Mouse (Mus musculus) kidney, adult 2 months (tissue): ENCODE measurements at regions not wholly inside any gene's neighbourhood (a gene's known extent, or its start where the extent isn't known, plus 50 kb on each side); places are given as distances from the start of the nearest gene placed in this dataset.
A peak's percentile ranks its signal among the peaks of the same experiment; 100 is the strongest.

ENCODE experiments used
- DNase-seq: peaks from one replicate; pipeline ENCODE4 v3.0.0; 2021
- H3K27ac ChIP-seq: fragments of 200-500 bp; 2 replicates; pipeline ENCODE4 v1.5.1; 2012; ENCODE audit warnings: low read depth, low read length, control low read depth, inconsistent platforms; ENCODE audit not compliant: insufficient read depth
- H3K27me3 ChIP-seq: fragments of 200-500 bp; replicated peaks from 2 replicates; pipeline ENCODE4 v1.6.1; 2012; ENCODE audit warnings: mild to moderate bottlenecking, moderate library complexity, low read length, inconsistent platforms; ENCODE audit not compliant: control insufficient read depth, insufficient read depth
- H3K36me3 ChIP-seq: fragments of 200-500 bp; 2 replicates; pipeline ENCODE4 v1.6.1; 2012; ENCODE audit warnings: mild to moderate bottlenecking, moderate library complexity, low read length, inconsistent platforms; ENCODE audit not compliant: control insufficient read depth, insufficient read depth
- H3K4me1 ChIP-seq: fragments of 200-500 bp; 2 replicates; pipeline ENCODE4 v1.6.1; 2011; ENCODE audit warnings: low read length; ENCODE audit not compliant: control insufficient read depth, insufficient read depth
- H3K4me3 ChIP-seq: fragments of 200-500 bp; 2 replicates; pipeline ENCODE4 v1.5.1; 2011; ENCODE audit warnings: mild to moderate bottlenecking, low read depth, low read length, control low read depth; ENCODE audit not compliant: insufficient read depth
- CTCF ChIP-seq: fragments of 200-500 bp; conservative IDR thresholded peaks from 2 replicates; pipeline ENCODE4 v1.5.1; 2011; ENCODE audit warnings: low read depth, mild to moderate bottlenecking, control low read depth, low read length, moderate library complexity, mixed read lengths; ENCODE audit not compliant: insufficient read depth, insufficient read length
- POLR2A ChIP-seq: fragments of 200-500 bp; IDR thresholded peaks from one replicate; pipeline ENCODE4 v1.6.1; 2011; ENCODE audit warnings: low read depth, low read length, control low read depth
- whole genome bisulfite sequencing: fragments of 180-500 bp; shearing (Covaris S2); methylation state at CpG from one replicate; pipeline ENCODE4 v1.1.7; 2018; 5-methylcytosine and 5-hydroxymethylcytosine counted together

DNA sequence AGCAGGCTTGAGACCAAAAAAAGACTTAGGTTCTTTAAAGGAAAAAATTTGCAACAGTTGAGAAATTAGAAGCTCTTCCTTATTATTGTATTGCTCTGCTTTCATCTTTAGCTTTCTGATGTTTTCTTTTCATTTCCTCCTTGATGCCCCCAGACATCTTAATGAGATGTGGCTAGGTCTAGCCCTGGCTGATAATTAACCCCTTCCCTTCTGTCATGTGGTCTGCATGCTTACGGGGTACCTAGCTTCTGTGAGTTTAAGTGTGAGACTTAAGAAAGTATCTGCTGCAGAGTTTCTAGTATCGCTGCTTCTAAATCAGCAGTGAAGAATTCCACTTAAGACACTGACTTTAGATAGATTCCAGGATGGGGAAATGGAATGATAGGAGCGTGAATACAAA lies 215.8 kb upstream of the Snx7 start:
- Histone ChIP-seq H3K36me3 (no peaks in the 10 kb centered on the region), H3K27ac (no peak overlapping the region), H3K27me3 (no peaks in the 10 kb centered on the region), H3K4me3 (no peak overlapping the region), H3K4me1 (no peaks in the 10 kb centered on the region)
- TF ChIP-seq CTCF, result no peak
- no peak for TF ChIP-seq POLR2A
- DNase-seq, result no peak
- 55% methylated on average over 3 of the region's 3 CpGs for WGBS

DNA sequence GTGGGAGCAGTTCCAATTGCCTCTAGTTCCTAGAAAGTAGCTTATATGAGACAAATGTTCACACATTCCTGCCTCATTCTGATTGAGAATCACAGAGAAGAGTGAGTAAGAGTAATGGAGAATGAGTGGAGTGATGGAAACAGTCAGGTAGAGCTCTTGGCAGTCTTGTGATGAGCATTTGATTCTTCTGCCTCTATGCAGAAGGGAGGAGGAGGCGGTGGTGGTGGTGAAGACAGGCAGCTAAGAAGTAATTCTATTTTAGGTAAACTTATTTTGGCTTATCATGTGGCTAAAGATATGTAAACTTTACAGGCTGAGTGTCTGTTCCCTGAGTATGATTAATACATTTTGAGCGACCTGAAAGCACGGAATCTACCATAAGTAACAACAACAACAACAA lies 203.6 kb upstream of the Snx7 start:
- TF ChIP-seq POLR2A (no peak), CTCF (no peak)
- Histone ChIP-seq H3K4me1 (no peaks in the 10 kb centered on the region), H3K36me3 (no peaks in the 10 kb centered on the region), H3K27ac (no peak overlapping the region), H3K27me3 (no peaks in the 10 kb centered on the region), H3K4me3 (no peak overlapping the region)
- no peak for DNase-seq
- WGBS, result 93% methylated on average over 3 of the region's 3 CpGs

DNA sequence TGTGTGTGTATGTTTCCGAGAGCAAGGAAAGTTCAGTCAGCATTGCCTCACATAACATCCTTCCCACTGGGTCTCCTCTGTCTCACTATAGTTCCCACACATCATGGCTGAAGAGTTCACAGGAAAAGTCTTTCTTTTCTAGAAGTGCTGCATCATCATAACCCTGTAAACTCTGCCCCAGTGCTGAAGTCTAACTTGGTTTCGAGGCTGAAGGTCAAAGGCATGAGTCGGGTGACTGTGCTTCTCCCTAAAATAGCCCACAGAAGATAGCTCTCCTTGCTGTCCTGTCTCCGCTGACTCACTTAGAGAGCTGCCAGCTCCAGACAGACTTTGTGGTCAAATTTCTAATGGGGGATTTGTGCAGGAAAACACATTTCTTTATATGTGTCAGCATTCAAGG lies 201.4 kb upstream of the Snx7 start:
- H3K27me3 ChIP-seq, result no peaks in the 10 kb centered on the region
- DNase-seq, result peak; percentile 23

DNA sequence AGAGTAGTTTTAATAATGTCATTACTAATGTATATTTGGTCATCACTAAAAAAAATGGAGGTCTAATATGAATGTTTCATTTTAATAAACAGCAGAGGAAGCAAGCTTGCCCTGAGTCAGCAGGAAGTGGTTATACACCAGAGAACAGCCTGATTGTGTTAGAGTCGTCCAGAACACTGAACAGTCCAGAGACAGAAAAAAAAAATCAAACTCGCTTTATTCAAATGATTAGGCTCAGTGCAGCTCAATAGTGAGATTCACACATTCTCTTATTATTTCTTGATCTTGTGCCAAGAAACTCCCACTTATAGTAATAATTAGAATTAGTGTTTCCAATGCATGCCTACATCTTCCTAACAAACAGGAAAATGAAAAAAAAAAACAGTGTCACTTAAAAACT lies 194.9 kb upstream of the Snx7 start:
- no peak for TF ChIP-seq CTCF
- no peak for TF ChIP-seq POLR2A
- Histone ChIP-seq H3K27ac (no peak overlapping the region), H3K4me1 (no peaks in the 10 kb centered on the region), H3K4me3 (no peak overlapping the region), H3K27me3 (no peaks in the 10 kb centered on the region), H3K36me3 (no peaks in the 10 kb centered on the region)
- DNase-seq, result no peak
- WGBS, result 18% methylated on average over 2 of the region's 2 CpGs

More for the DNA sequence above, 201.4 kb upstream of the Snx7 start:
- 40% methylated on average over 4 of the region's 4 CpGs for WGBS
- no peak overlapping the region for H3K27ac ChIP-seq
- no peaks in the 10 kb centered on the region for H3K36me3 ChIP-seq
- no peak overlapping the region for H3K4me3 ChIP-seq
- TF ChIP-seq POLR2A (no peak), CTCF (no peak)
- H3K4me1 ChIP-seq, result no peaks in the 10 kb centered on the region

DNA sequence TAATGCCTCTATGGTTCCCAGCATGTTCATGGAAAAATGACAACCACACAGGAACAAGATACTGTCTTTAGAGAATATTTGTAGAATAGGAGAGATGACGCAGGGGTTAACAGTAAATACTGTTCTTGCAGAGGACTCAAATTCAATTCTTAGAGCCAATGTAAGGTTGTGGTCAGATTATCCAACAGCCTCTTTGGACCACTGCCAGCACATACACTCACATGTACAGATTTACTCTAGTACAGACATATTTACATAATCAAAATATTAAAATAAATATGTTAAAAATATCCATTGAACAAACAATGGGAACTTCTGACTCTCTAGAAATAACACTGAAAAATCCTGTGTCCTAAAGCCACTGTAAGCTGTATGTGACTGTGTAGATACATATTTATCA lies 193.8 kb upstream of the Snx7 start:
- DNase-seq, result no peak
- Histone ChIP-seq H3K4me1 (no peaks in the 10 kb centered on the region), H3K27me3 (no peaks in the 10 kb centered on the region), H3K36me3 (no peaks in the 10 kb centered on the region), H3K4me3 (no peak overlapping the region), H3K27ac (no peak overlapping the region)
- TF ChIP-seq CTCF, result no peak
- WGBS, result 95% methylated on average over 1 of the region's 1 CpGs

DNA sequence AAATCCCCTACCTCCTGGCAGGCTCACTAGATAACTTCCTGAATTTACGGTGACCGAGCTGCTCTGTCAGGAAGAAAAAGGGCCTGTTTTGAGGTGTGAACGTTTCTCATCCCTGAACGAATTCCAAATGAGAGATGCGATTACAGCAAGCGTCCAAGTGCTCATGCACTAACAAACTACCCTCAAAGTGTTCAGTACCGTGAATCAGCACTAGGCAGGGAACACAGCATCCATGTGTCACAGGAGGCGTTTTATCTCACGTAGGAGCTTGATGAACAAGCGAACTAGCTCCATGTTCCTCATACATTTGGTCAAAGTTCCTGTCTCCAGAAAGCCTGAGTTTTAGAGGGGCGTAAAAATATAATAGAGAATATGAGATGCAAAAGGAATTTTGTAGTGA lies 178.3 kb upstream of the Snx7 start:
- no peak for DNase-seq
- Histone ChIP-seq H3K4me1 (no peaks in the 10 kb centered on the region), H3K27me3 (no peaks in the 10 kb centered on the region), H3K27ac (no peak overlapping the region), H3K36me3 (no peaks in the 10 kb centered on the region), H3K4me3 (no peak overlapping the region)
- TF ChIP-seq POLR2A (no peak), CTCF (no peak)
- 42% methylated on average over 11 of the region's 11 CpGs for WGBS

DNA sequence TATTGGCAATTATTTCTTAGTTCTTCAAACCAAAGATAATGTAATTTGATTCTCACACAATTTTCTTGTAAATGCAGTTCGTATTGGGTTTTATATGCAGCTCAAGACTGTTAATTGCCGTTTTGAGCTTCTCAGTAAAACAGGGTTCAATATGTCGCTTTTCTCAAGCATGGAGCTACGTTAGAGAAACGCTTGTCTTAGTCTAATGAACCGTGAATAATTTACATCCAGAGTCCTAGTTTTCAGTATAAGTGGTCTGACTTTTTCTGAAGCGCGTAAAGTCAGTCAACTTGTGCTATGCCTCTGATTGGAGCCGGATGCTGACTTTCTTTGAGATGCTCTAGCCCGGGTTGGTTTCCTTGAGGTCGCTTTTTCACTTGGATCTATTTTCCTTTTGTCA lies 177.8 kb upstream of the Snx7 start:
- H3K27me3 ChIP-seq, result no peaks in the 10 kb centered on the region
- no peak overlapping the region for H3K27ac ChIP-seq
- WGBS, result 35% methylated on average over 11 of the region's 11 CpGs
- TF ChIP-seq CTCF (no peak), POLR2A (no peak)
- no peak overlapping the region for H3K4me3 ChIP-seq
- H3K36me3 ChIP-seq, result no peaks in the 10 kb centered on the region
- no peak for DNase-seq
- no peaks in the 10 kb centered on the region for H3K4me1 ChIP-seq

DNA sequence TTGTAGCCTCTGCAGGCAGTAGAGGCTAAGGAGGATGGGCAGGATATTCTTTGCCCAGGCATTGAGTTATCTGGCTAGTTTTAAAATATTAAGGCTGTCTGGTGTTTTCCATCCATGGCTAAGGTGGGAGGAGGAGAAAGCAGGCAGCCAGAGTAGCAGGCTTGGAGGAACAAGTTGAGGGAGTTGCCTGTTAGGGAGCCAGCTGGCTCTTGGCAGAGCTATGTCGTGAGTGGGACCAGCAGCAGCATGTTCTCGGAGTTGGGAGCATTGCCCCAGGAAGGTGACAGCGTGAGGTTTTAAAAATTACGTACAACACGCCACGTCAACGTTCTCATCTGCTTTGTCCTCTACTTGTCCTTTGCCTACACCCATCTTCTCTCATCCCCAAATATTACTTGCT lies 167.8 kb upstream of the Snx7 start:
- Histone ChIP-seq H3K27ac (no peak overlapping the region), H3K36me3 (no peaks in the 10 kb centered on the region), H3K27me3 (no peaks in the 10 kb centered on the region), H3K4me3 (no peak overlapping the region), H3K4me1 (no peaks in the 10 kb centered on the region)
- TF ChIP-seq CTCF (no peak), POLR2A (no peak)
- 84% methylated on average over 7 of the region's 7 CpGs for WGBS
- no peak for DNase-seq
